Mouse (Mus musculus) lung, postnatal 0 days (tissue): ENCODE measurements around the gene Nol4l. TPM values are rescaled to one million over a fixed set of nuclear protein-coding genes. Genes with fewer than 3 reads are reported as not detected.

ENCODE experiments used
- ATAC-seq: fragments of 200-750 bp; cut with Nextera tagmentation; 2 replicates; pipeline ENCODE4 v1.8.0; 2017; ENCODE audit warnings: moderate library complexity
- DNase-seq: peaks from one replicate; pipeline ENCODE4 v3.0.0-alpha.2; 2016; ENCODE audit warnings: low spot score
- H3K27ac ChIP-seq: fragments of 300-500 bp; sonication (generic); 2 replicates; pipeline ENCODE4 v1.5.1; 2014; ENCODE audit warnings: antibody characterized with exemption, mild to moderate bottlenecking, low read length, mixed read lengths
- H3K27me3 ChIP-seq: fragments of 300-500 bp; sonication (generic); replicated peaks from 2 replicates; pipeline ENCODE4 v1.6.1; 2014; ENCODE audit warnings: low read length, mixed read lengths; ENCODE audit not compliant: insufficient read depth
- H3K36me3 ChIP-seq: fragments of 300-500 bp; sonication (generic); 2 replicates; pipeline ENCODE4 v1.6.1; 2014; ENCODE audit warnings: low read length, mixed read lengths; ENCODE audit not compliant: insufficient read depth
- H3K4me1 ChIP-seq: fragments of 300-500 bp; sonication (generic); 2 replicates; pipeline ENCODE4 v1.6.1; 2014; ENCODE audit warnings: antibody characterized with exemption, low read depth, low read length, mixed read lengths; ENCODE audit not compliant: insufficient read depth
- H3K4me2 ChIP-seq: fragments of 300-500 bp; sonication (generic); replicated peaks from 2 replicates; pipeline ENCODE4 v1.6.1; 2014; ENCODE audit warnings: low read depth, mild to moderate bottlenecking, low read length, moderate library complexity, mixed read lengths
- H3K4me3 ChIP-seq: fragments of 300-500 bp; sonication (generic); 2 replicates; pipeline ENCODE4 v1.5.1; 2014; ENCODE audit warnings: low read depth, low read length
- H3K9ac ChIP-seq: fragments of 300-500 bp; sonication (generic); replicated peaks from 2 replicates; pipeline ENCODE4 v1.6.1; 2014; ENCODE audit warnings: low read depth, mild to moderate bottlenecking
- H3K9me3 ChIP-seq: fragments of 300-500 bp; sonication (generic); 2 replicates; pipeline ENCODE4 v1.6.1; 2016; ENCODE audit warnings: low read length, mixed read lengths
- CTCF ChIP-seq: IDR thresholded peaks from 2 replicates; pipeline ENCODE4 v1.5.1; 2016; ENCODE audit warnings: antibody characterized with exemption, mild to moderate bottlenecking
- EP300 ChIP-seq: IDR thresholded peaks from 2 replicates; pipeline ENCODE4 v1.6.1; 2016; ENCODE audit warnings: antibody characterized with exemption, mild to moderate bottlenecking, control low read depth
- WGBS: fragments of 180-500 bp; shearing (Covaris S2); extraction: QIAGEN DNeasy Blood & Tissue Kit; methylation state at CpG from one replicate; pipeline ENCODE4 v1.1.7; 2014; 5-methylcytosine and 5-hydroxymethylcytosine counted together
- polyA plus RNA-seq: library from polyadenylated mRNA; unstranded; fragments of >200 nt; fragmentation: Nextera tagmentation; extraction: Ambion mirVana; gene quantifications from 2 replicates; pipeline ENCODE4 v1.2.1, GENCODE M21; 2015

Gene Nol4l
- polyA plus RNA-seq, 1 experiment from 2014 or later, result 8.3 TPM

DNA sequence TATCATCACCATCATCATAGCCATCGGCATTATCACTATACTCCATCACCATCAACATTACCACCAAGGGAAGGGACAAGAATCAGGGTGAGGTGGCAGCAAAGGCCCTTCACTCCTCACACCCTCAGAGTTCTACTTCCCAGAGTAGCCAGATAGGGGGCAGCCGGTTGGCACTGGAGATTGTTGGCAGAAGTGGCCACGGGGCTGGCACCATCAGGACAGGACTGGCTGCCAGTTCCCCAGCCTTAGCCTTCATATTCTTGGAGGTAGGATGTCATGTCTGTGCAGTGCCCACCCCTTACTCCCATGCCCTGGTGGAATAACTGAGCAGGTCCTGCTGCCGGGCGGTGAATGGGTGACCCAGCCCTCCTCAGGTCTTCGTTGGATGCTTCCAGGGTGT is 14.2 kb downstream of the Nol4l start:
- no peaks in the 10 kb centered on the region for H3K9me3 ChIP-seq
- H3K27ac ChIP-seq, result no peak overlapping the region
- H3K4me3 ChIP-seq, result no peak overlapping the region
- no peak overlapping the region for H3K4me2 ChIP-seq
- TF ChIP-seq CTCF (no peak), EP300 (no peak)
- H3K36me3 ChIP-seq, result no peaks in the 10 kb centered on the region
- no peaks in the 10 kb centered on the region for H3K27me3 ChIP-seq
- DNase-seq, result no peak
- 74% methylated on average over 6 of the region's 6 CpGs for WGBS
- no peak for ATAC-seq
- H3K4me1 ChIP-seq, result no peaks in the 10 kb centered on the region
- H3K9ac ChIP-seq, result no peak overlapping the region

DNA sequence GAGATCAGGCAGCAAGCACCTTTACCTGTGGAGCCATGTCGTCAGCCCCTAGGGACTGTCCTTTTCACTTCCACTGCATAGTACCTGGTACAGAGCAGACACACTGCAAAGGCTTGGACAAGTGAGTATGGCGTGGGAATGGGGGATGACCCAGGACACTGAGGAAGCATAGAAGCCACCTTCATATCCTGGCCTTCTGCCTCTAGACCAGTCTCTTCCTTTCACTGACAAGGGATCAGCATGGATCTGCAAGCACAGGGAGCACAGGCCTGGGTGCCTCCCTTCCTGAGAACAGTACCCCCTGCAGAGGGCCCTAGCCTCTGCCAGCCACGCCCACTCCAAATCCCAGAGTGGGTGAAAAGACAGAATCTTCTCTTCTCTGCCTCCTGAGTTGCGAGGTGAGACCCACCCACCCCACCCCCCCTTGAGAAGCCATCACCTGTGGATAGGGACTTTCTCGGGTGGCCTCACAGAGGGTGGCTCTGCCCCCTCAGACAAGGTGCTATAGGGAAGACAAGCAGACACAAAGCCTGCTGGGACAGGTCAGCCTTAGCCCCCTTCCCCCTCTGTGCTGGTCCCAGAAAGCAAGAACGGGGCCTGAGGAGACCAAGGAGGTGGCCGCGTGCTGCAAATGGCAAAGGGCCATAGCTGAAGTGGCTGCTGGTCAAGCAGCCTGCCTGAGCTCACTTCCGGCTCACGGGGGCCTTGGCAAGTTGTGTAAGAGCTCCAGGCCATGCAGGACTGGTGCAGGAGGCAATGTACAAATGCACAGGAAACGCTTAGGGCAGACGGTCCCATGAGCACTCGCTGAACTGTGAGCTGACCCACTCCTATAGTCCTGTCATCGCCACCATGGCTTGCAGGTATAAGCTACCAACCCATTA is 15.0 kb downstream of the Nol4l start:
- no peak overlapping the region for H3K9ac ChIP-seq
- no peak overlapping the region for H3K4me3 ChIP-seq
- no peak overlapping the region for H3K27ac ChIP-seq
- H3K36me3 ChIP-seq, result no peaks in the 10 kb centered on the region
- WGBS, result 63% methylated on average over 13 of the region's 14 CpGs
- DNase-seq (peak; percentile 82), ATAC-seq (peak; percentile 70)
- H3K4me2 ChIP-seq, result no peak overlapping the region
- TF ChIP-seq CTCF (no peak), EP300 (no peak)
- H3K4me1 ChIP-seq, result no peaks in the 10 kb centered on the region
- no peaks in the 10 kb centered on the region for H3K27me3 ChIP-seq
- no peaks in the 10 kb centered on the region for H3K9me3 ChIP-seq

DNA sequence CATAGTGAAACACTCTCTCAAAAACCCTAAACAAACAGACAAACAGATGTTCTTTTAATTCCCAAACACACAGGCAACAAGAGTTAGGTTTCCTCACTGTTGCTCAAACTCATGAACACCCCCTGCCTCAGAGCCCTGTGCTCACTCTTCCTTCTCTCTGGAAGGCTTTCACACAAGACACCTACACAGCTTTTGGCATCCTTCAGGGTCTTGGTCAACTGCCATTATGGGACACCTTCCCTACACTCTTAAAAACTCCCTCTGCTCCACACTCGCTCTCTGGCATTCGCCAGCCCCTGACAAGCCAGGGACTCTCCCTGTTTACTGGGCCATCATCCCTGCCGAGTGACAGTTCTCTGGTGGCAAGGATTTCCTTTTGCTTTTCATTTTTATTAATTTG is 15.8 kb downstream of the Nol4l start:
- H3K27me3 ChIP-seq, result no peaks in the 10 kb centered on the region
- no peaks in the 10 kb centered on the region for H3K9me3 ChIP-seq
- 86% methylated on average over 3 of the region's 3 CpGs for WGBS

DNA sequence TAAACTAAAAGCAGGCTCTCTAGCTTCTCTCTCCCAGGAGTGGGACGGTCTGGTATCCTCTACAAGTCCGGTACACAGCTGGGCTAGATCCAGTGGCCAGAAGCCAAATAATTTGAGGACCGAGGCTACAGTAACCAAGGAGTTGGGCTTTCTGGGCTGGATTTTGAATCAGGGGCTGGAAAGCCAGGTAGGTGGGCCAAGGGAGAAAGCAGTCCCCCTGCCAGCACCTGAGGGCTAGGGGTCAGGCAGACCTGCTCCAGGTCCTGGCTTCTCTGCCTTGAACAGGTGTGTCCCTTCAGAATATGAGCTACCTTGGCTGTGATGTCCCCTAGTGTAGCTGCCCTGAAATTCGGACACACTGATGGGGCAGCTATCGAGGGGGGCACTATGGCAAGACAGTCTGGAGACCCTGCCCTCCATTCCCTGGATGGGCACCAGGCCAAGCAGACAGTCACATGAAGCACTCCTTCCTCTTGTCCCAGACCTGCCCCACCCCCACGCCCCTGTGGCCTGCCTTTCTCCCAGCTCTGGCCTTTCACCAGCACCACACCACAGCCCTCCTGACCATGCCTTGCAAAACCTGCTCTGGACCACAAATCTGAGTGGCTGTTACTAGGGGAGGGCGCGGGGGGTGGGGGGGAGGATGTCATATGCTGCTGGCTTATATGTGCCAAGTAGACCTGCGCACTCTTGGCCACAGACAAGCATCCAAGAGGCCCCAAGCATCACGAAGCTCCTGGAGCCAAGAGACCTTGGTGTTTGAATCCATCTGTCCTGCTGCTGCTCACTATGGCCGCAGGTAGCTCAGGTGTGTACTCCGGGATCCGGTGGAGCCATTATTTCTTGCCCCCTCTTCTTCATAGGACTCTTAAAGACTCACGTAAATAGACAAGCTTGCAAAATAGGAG is 17.1 kb downstream of the Nol4l start:
- ATAC-seq (no peak), DNase-seq (no peak)
- no peak overlapping the region for H3K9ac ChIP-seq

More for the DNA sequence above, 15.8 kb downstream of the Nol4l start:
- Histone ChIP-seq H3K4me1 (no peaks in the 10 kb centered on the region), H3K36me3 (no peaks in the 10 kb centered on the region), H3K9ac (no peak overlapping the region), H3K27ac (no peak overlapping the region), H3K4me3 (no peak overlapping the region), H3K4me2 (no peak overlapping the region)
- DNase-seq (no peak), ATAC-seq (no peak)
- TF ChIP-seq EP300 (no peak), CTCF (no peak)

DNA sequence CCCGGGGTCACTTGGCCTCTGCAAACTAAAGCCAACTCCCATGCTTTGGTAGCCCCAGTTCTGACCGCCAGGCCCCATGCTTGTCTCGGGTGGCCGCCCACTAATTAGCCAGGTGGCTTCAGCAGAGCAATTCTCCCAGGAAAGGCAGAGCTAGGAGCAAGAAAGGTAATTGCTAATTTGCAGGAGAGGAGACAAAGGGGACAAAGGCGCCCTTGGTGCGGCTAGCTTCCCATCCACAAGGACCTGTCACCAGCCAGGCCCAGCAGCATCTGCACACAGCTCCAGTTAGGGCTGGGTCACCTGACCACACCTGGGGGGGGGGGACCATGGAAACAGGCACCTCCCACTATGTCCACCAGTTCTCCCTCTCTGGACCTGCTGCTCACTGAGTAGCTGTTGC is 18.2 kb downstream of the Nol4l start:
- no peaks in the 10 kb centered on the region for H3K9me3 ChIP-seq
- H3K9ac ChIP-seq, result no peak overlapping the region
- DNase-seq (no peak), ATAC-seq (no peak)
- WGBS, result 72% methylated on average over 6 of the region's 6 CpGs
- no peak overlapping the region for H3K27ac ChIP-seq
- no peak for TF ChIP-seq CTCF
- no peak for TF ChIP-seq EP300
- no peak overlapping the region for H3K4me2 ChIP-seq
- H3K4me1 ChIP-seq, result no peaks in the 10 kb centered on the region
- H3K27me3 ChIP-seq, result no peaks in the 10 kb centered on the region
- H3K4me3 ChIP-seq, result no peak overlapping the region
- H3K36me3 ChIP-seq, result no peaks in the 10 kb centered on the region

More for the DNA sequence above, 17.1 kb downstream of the Nol4l start:
- Histone ChIP-seq H3K4me1 (no peaks in the 10 kb centered on the region), H3K4me3 (no peak overlapping the region), H3K27ac (no peak overlapping the region), H3K27me3 (no peaks in the 10 kb centered on the region), H3K36me3 (no peaks in the 10 kb centered on the region), H3K4me2 (no peak overlapping the region), H3K9me3 (no peaks in the 10 kb centered on the region)
- 70% methylated on average over 14 of the region's 14 CpGs for WGBS
- TF ChIP-seq CTCF (no peak), EP300 (no peak)

DNA sequence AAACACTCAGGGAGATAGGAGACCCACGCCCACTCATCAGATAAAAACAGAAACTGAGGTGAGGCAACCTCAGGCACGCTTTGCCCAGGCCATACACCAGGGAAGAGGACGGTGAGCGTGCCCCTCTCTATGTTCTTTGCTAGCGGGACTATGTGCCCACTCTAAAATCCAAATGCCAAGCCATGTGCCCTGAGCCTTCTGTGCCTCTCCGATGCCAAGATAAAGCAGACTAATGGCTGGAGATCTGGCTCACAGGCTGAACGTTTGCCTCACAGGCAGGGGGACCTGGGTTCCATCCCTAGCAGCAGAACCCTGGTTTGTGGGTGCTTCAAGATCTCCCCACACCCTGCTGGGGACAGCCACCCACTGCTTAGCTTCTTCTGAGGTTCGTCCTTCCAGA is 19.6 kb downstream of the Nol4l start:
- Histone ChIP-seq H3K36me3 (no peaks in the 10 kb centered on the region), H3K9ac (no peak overlapping the region), H3K9me3 (no peaks in the 10 kb centered on the region), H3K4me1 (no peaks in the 10 kb centered on the region), H3K4me3 (no peak overlapping the region), H3K27me3 (no peaks in the 10 kb centered on the region), H3K4me2 (no peak overlapping the region), H3K27ac (no peak overlapping the region)
- TF ChIP-seq EP300 (no peak), CTCF (no peak)
- ATAC-seq (no peak), DNase-seq (no peak)
- 86% methylated on average over 8 of the region's 8 CpGs for WGBS
